Mouse (Mus musculus) stomach, postnatal 0 days (tissue): ENCODE data around the gene Ercc8.

Experiments
- CTCF ChIP-seq: IDR thresholded peaks from 2 replicates; pipeline ENCODE4 v1.5.1; 2016; ENCODE audit warnings: antibody characterized with exemption, low read depth, mild to moderate bottlenecking, moderate library complexity
- EP300 ChIP-seq: optimal IDR thresholded peaks from 2 replicates; pipeline ENCODE3; 2016; ENCODE audit warnings: antibody characterized with exemption

GRCm38 (mm10) chr13:108170511-108170910 is 12.0 kb downstream of the Ercc8 start:
- TF ChIP-seq CTCF (no peak), EP300 (no peak)
